Mouse (Mus musculus): ENCODE measurements around the gene Fam117a. TPM values are rescaled to one million over a fixed set of nuclear protein-coding genes. Genes with fewer than 3 reads are reported as not detected.
A peak's percentile ranks its signal among the peaks of the same experiment; 100 is the strongest.

Fam117a gene
- polyA plus RNA-seq, 1 experiment: 55.8 TPM

DNA sequence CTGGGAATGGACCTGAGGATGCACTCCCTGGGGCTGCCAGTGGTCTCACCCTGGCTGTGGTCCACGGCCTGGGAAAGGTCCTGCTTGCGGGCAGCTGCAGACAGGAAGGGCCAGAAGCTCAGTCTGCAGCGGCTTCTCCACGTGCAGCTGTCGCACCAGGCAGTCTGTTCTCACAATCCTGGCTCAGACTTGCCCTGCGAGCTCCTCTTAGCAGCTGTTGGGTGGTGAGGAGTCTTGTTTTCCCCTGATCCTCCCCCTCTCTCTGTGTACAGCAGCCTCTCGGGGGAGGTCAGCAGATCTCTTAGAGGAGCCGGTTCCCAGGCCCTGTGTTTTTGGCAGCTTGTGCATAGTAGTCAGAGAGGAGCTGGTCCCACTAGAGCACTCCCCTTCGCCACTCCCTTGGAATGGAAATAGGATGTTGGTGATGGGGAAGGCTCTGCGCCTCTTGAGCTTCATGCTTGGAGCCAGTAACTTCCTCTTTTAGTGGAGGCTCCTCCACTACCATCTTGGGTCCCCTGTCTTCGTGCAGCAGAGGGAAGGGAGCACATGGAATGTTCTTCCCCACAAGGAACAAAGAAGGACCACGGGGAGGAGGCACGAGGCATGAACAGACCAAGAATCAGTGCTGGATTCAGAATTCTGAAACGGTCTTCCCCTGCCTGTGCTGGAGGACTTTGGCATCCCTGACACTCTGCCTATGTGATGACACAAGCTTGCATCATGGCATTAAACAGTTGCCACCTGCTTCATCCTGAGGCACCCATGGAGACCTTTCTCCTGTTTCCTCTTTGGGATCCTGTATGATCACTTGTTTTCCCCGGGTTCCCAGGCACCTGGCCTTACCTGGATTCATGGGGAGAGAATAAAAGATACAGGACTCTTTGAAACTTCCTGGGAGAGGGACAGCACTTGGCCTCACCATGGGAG, 33.4 kb downstream of the Fam117a start:
- no peak for TF ChIP-seq POLR2A (IDR thresholded peaks at IDR 0.05; ENCODE audit: borderline replicate concordance, extremely low read depth, low read depth, low read length)
- no peak for TF ChIP-seq CTCF (IDR thresholded peaks at IDR 0.05; ENCODE audit: insufficient read depth, low read length)
- WGBS: 51% methylated on average over 15 of the region's 15 CpGs
- peaks cover 17% of the 10 kb centered on the region for H3K4me1 ChIP-seq (ENCODE audit: control insufficient read depth, insufficient read depth, low read length)
- H3K4me3 ChIP-seq (replicated peaks; ENCODE audit: extremely low read depth, low read depth, low read length): no peak overlapping the region
- no peak for DNase-seq

DNA sequence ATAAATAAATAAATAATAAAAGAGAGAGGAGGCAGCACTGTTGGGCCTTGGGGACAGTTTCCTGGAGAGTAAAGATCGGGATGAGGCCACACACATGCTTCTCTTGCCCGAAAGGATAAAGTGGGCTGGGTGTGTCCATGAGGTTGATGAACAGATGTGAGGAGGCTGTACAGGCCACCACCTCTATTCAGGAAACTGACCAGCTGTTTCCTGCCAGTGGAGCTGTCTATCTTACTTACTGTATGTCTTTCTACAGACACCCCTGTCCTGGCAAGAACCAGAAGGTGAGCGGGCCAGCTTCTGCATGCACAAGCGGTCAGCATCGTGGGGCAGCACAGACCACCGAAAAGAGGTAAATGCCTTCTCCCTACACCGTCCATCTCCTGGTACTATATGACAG, 34.4 kb downstream of the Fam117a start:
- 88% methylated on average over 7 of the region's 7 CpGs for WGBS
- TF ChIP-seq CTCF (IDR thresholded peaks at IDR 0.05; ENCODE audit: insufficient read depth, low read length) (no peak), POLR2A (IDR thresholded peaks at IDR 0.05; ENCODE audit: borderline replicate concordance, extremely low read depth, low read depth, low read length) (no peak)
- DNase-seq: no peak
- no peak overlapping the region for H3K4me3 ChIP-seq (replicated peaks; ENCODE audit: extremely low read depth, low read depth, low read length)
- peaks cover 11% of the 10 kb centered on the region for H3K4me1 ChIP-seq (ENCODE audit: control insufficient read depth, insufficient read depth, low read length)

DNA sequence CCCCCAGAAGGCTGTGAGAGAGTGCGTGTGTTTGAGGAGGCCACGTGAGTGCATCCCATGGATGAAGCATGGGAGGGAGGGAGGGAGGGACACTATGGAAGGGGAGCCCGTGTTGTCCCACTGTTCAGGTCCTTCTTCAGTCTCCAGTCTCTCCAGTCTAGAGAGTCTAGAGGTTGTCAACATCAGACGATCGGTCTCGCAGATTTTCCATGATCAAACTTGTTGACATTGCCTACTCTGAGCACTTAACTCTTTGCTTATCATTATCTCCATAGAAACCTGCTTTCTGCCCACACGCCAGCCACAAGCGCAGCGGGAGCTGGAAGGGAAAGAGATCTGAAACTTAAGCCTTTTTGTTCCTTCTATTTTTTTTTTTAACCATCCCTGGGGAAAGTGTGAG, 42.1 kb downstream of the Fam117a start:
- WGBS: 52% methylated on average over 9 of the region's 9 CpGs
- no peak for DNase-seq
- Histone ChIP-seq H3K4me1 (ENCODE audit: control insufficient read depth, insufficient read depth, low read length) (peaks cover 4% of the 10 kb centered on the region; the same call in 1 of the 2 replicates), H3K4me3 (replicated peaks; ENCODE audit: extremely low read depth, low read depth, low read length) (no peak overlapping the region)
- TF ChIP-seq POLR2A (IDR thresholded peaks at IDR 0.05; ENCODE audit: borderline replicate concordance, extremely low read depth, low read depth, low read length): no peak
- TF ChIP-seq CTCF (IDR thresholded peaks at IDR 0.05; ENCODE audit: insufficient read depth, low read length): no peak

DNA sequence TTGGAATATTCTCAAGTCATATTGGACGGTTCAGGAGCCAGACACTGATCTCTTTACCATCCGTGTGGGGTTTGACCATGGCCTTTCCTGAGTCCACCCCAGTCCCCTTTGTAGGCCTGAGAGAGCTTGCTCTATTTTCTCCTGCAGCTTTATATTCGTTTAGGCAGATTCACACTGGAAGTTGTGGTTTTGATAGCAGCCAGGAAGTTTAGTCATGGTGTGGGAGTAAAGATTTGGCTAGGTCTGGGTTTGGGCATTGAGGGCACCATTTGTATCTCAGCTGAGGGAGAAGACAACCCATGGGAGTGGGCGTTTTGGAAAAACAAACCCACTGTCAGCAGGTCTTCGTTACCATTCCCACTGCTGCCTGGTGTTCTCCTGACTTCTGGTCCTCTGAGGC, 42.7 kb downstream of the Fam117a start:
- WGBS: 68% methylated on average over 5 of the region's 5 CpGs
- no peak overlapping the region for H3K4me3 ChIP-seq (replicated peaks; ENCODE audit: extremely low read depth, low read depth, low read length)
- H3K4me1 ChIP-seq (ENCODE audit: control insufficient read depth, insufficient read depth, low read length): peaks cover 4% of the 10 kb centered on the region; the same call in 1 of the 2 replicates
- no peak for DNase-seq
- TF ChIP-seq CTCF (IDR thresholded peaks at IDR 0.05; ENCODE audit: insufficient read depth, low read length) (no peak), POLR2A (IDR thresholded peaks at IDR 0.05; ENCODE audit: borderline replicate concordance, extremely low read depth, low read depth, low read length) (no peak)

DNA sequence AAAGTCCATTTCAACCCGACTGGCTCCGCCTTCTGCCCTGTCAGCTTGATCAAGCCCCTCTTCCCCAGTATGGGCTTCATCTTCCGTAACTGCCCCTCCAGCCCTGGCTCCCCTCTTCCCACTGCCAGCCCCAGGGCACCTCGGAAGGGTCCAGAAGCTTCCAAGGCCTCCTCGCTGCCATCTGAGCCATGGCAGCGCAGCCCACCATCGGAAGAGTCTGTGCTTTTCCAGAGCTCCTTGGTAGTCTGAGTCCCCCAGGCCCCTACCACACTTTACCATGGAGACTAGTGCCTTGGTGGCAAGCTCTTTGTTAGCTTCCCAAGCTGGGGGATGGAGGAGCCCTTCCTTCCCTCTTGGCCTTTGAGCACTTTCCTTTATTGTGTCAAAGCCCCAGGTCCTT, 43.9 kb downstream of the Fam117a start:
- DNase-seq: no peak
- Histone ChIP-seq H3K4me3 (replicated peaks; ENCODE audit: extremely low read depth, low read depth, low read length) (no peak overlapping the region), H3K4me1 (ENCODE audit: control insufficient read depth, insufficient read depth, low read length) (peaks cover 7% of the 10 kb centered on the region)
- TF ChIP-seq CTCF (IDR thresholded peaks at IDR 0.05; ENCODE audit: insufficient read depth, low read length) (no peak), POLR2A (IDR thresholded peaks at IDR 0.05; ENCODE audit: borderline replicate concordance, extremely low read depth, low read depth, low read length) (no peak)
- WGBS: 93% methylated on average over 7 of the region's 7 CpGs

DNA sequence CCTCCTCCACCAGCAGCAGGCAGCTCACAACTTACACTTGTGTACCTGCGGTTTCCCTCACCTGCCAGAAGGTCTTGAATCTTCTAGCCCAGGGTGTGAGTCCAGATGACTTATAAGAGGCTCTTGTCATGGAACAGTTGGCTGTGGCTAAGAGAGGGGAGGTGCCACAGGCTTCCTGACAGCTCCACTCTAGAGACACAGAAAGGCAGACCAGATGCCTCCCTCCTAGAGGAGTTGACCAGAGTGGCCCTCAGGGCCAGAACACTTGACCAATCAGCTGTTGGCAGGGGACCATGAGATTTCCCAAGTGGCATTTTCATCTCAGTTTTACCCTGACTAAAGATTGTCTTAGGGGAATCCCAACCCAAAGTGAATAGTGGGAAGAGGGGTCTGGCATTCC, 44.3 kb downstream of the Fam117a start:
- peaks cover 7% of the 10 kb centered on the region for H3K4me1 ChIP-seq (ENCODE audit: control insufficient read depth, insufficient read depth, low read length)
- peak; percentile 47 for DNase-seq
- TF ChIP-seq POLR2A (IDR thresholded peaks at IDR 0.05; ENCODE audit: borderline replicate concordance, extremely low read depth, low read depth, low read length) (no peak), CTCF (IDR thresholded peaks at IDR 0.05; ENCODE audit: insufficient read depth, low read length) (no peak)
- no peak overlapping the region for H3K4me3 ChIP-seq (replicated peaks; ENCODE audit: extremely low read depth, low read depth, low read length)
- WGBS: 72% methylated on average over 1 of the region's 1 CpGs

DNA sequence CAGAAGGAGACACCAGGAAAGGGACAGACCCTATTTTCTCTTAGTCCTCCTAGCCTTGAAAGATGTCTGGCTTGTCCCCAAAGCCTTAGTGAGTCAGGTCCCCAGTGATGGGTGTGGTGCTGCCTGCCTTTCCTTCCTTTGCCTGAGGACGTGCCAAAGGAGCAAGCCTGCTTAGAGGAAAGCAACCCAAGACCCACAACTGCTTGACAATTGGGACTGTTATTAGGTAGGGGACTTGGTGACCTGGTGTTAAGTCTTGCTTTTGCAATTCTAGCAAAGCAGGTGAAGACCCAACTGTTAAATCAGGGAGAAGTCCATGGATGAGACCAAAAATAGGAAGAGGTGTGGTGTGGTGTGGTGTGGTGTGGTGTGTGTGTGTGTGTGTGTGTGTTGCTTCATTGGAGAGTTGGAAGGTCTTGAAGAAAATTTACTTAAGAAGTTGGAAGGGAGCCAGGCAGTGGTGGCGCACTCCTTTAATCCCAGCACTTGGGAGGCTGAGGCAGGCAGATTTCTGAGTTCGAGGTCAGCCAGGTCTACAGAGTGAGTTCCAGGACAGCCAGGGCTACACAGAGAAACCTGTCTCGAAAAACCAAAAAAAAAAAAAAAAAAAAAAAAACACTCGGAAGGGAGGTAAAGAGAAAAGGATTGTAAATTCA, 46.6 kb downstream of the Fam117a start:
- WGBS: 63% methylated on average over 5 of the region's 5 CpGs
- H3K4me3 ChIP-seq (replicated peaks; ENCODE audit: extremely low read depth, low read depth, low read length): no peak overlapping the region
- no peak for DNase-seq

DNA sequence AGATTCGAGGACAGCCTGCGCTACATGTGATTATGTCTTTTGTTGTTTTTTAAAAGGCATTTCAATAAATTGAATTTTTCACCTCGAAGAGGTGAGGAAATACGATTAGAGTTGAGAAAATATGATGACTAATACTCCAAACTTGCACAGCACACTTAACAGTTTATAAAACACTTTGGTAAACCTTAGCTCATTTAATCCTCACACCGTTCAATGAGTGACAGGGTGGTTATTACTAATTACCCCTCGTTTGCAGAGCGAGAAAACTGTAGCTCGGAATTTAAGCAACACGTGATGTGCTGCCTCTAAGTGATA, 47.1 kb downstream of the Fam117a start:
- WGBS: 34% methylated on average over 9 of the region's 9 CpGs
- peaks cover 7% of the 10 kb centered on the region for H3K4me1 ChIP-seq (ENCODE audit: control insufficient read depth, insufficient read depth, low read length)
- no peak for DNase-seq
- TF ChIP-seq POLR2A (IDR thresholded peaks at IDR 0.05; ENCODE audit: borderline replicate concordance, extremely low read depth, low read depth, low read length): no peak
- TF ChIP-seq CTCF (IDR thresholded peaks at IDR 0.05; ENCODE audit: insufficient read depth, low read length): no peak
- no peak overlapping the region for H3K4me3 ChIP-seq (replicated peaks; ENCODE audit: extremely low read depth, low read depth, low read length)

More for the DNA sequence above, 46.6 kb downstream of the Fam117a start:
- no peak for TF ChIP-seq CTCF (IDR thresholded peaks at IDR 0.05; ENCODE audit: insufficient read depth, low read length)
- no peak for TF ChIP-seq POLR2A (IDR thresholded peaks at IDR 0.05; ENCODE audit: borderline replicate concordance, extremely low read depth, low read depth, low read length)
- peaks cover 7% of the 10 kb centered on the region for H3K4me1 ChIP-seq (ENCODE audit: control insufficient read depth, insufficient read depth, low read length)

DNA sequence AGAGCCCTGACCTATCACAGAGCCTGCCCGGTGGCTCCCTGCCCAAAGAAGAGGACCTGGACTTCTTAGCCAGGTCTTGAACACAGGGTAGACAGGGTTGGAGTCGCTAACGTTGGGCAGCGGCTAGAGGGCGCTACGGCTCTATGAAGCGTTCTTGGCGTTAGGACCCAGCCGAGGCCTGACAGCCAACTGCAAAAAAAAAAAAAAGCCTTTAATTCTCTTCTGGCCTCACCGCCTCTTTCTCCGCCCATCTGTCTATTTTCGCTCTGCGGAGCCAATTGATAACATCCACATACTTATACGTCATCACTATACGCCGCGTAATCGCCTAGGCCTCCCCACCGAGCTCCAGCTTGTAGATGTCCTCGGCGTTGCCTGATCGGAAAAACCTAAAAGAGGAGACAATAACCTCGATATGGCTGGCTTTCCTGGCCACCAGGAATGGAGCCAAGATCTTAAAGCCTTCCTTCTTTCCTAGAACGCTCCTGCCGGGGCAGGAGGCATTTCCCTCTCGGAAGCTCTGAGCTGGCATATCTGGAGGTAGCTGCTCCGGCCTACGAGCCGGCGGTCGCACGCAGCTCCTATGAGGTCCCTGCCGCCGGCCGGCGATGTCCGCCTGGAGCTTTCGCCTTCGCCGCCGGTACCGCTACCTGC, 47.6 kb downstream of the Fam117a start, which contains the start of gene Slc35b1:
Gene Slc35b1, plus strand, starts transcription at position 374 of the 654 bp plus-strand sequence.
- peaks cover 7% of the 10 kb centered on the region for H3K4me1 ChIP-seq (ENCODE audit: control insufficient read depth, insufficient read depth, low read length)
- peak; percentile 90 for TF ChIP-seq CTCF (IDR thresholded peaks at IDR 0.05; ENCODE audit: insufficient read depth, low read length)
- peak; percentile 71; the same call in 1 of the 2 replicates for TF ChIP-seq POLR2A (IDR thresholded peaks at IDR 0.05; ENCODE audit: borderline replicate concordance, extremely low read depth, low read depth, low read length)
- DNase-seq: peak; percentile 95
- peak within 1 kb of the TSS; percentile 87 for H3K4me3 ChIP-seq (replicated peaks; ENCODE audit: extremely low read depth, low read depth, low read length)
- WGBS: under 1% methylated on average over 42 of the region's 42 CpGs
